Mouse (Mus musculus) hindbrain, embryonic 10.5 days (tissue): ENCODE results near the gene Ppm1m. TPM values are rescaled to one million over a fixed set of nuclear protein-coding genes. Genes with fewer than 3 reads are reported as not detected.
A peak's percentile ranks its signal among the peaks of the same experiment; 100 is the strongest.

Experiments
- DNase-seq: peaks from one replicate; pipeline ENCODE4 v3.0.0-alpha.2; 2017; ENCODE audit warnings: low spot score
- H3K27ac ChIP-seq: fragments of 300-500 bp; sonication (generic); 2 replicates; pipeline ENCODE4 v1.5.1; 2016; ENCODE audit warnings: mild to moderate bottlenecking, moderate library complexity
- H3K27me3 ChIP-seq: fragments of 300-500 bp; sonication (generic); 2 replicates; pipeline ENCODE4 v1.6.1; 2016; ENCODE audit warnings: mild to moderate bottlenecking; ENCODE audit not compliant: poor library complexity, insufficient read depth, severe bottlenecking
- H3K36me3 ChIP-seq: fragments of 300-500 bp; sonication (generic); 2 replicates; pipeline ENCODE4 v1.6.1; 2016; ENCODE audit warnings: mild to moderate bottlenecking, moderate library complexity
- H3K4me1 ChIP-seq: fragments of 300-500 bp; sonication (generic); replicated peaks from 2 replicates; pipeline ENCODE4 v1.6.1; 2016; ENCODE audit warnings: mild to moderate bottlenecking
- H3K4me3 ChIP-seq: fragments of 300-500 bp; sonication (generic); 2 replicates; pipeline ENCODE4 v1.5.1; 2016; ENCODE audit warnings: mild to moderate bottlenecking, moderate library complexity
- H3K9me3 ChIP-seq: fragments of 300-500 bp; sonication (generic); 2 replicates; pipeline ENCODE4 v1.6.1; 2016; ENCODE audit warnings: mild to moderate bottlenecking, moderate library complexity
- WGBS: fragments of 180-500 bp; shearing (Covaris S2); methylation state at CpG from one replicate; pipeline ENCODE4 v1.1.7; 2016; 5-methylcytosine and 5-hydroxymethylcytosine counted together
- polyA plus RNA-seq: library from polyadenylated mRNA; unstranded; fragments of >200 nt; fragmentation: Nextera tagmentation; extraction: Ambion mirVana; gene quantifications from 2 replicates; pipeline ENCODE4 v1.2.1, GENCODE M21; 2016

The Ppm1m gene
- polyA plus RNA-seq, 1 experiment from 2014 or later: 47.3 TPM

DNA sequence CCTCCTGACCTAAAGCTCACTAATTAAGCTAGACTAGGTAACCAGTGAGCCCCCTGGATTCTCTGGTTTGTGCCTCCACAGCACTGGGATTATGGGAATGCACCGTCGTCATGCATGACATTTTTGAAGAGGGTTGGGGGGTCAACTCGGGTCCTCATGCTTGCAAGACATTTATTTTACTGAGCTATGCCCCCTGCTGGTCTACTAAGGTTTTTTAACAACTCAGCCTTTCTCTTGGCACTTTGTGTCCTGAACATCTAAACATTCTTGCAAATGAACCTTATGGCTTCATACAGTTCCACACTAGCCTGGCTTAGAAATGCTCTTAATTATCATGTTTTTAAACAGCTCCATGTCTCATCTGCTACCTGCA lies 31.2 kb upstream of the Ppm1m start:
- Histone ChIP-seq H3K4me1 (peaks cover 14% of the 10 kb centered on the region), H3K4me3 (no peak overlapping the region), H3K27ac (no peak overlapping the region), H3K27me3 (peaks cover 17% of the 10 kb centered on the region), H3K9me3 (no peaks in the 10 kb centered on the region), H3K36me3 (peaks cover 35% of the 10 kb centered on the region)
- 61% methylated on average over 3 of the region's 3 CpGs for WGBS
- DNase-seq: no peak

DNA sequence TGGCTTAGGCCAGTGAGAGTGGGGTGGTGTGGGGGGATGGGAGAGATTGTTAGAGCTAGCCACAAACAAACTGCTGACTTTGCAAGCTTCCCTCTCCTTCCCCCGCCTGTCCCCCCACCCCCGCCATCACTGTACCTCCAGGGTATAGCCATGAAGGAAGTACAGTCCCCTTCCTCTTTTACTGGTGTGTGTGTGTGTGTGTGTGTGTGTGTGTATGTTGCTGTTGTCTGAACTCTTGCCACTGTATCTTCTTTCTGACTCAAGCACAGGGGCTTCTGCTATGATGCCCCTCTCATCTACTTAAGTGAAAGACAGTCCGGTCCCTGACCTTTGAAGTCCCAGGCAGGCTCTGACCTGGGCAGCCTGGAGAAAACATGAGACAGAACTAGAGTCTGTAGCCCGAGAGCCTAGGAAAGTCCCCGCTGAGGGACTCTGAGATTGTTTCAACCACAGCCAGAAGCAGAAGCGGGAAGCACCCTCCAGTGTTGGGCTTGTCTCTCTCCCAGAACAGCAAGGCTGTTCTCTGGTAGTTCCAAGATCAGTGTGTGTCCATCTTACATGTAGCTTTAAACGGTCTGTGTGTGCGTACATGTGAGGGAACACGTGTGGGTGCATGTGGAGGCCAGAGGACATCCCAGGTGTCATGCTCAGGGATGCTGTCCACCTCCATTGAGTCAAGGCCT lies 30.6 kb upstream of the Ppm1m start:
- Histone ChIP-seq H3K36me3 (peaks cover 29% of the 10 kb centered on the region), H3K4me3 (no peak overlapping the region), H3K27ac (no peak overlapping the region), H3K27me3 (peaks cover 22% of the 10 kb centered on the region), H3K9me3 (no peaks in the 10 kb centered on the region), H3K4me1 (peaks cover 19% of the 10 kb centered on the region)
- no peak for DNase-seq
- WGBS: 82% methylated on average over 9 of the region's 9 CpGs

DNA sequence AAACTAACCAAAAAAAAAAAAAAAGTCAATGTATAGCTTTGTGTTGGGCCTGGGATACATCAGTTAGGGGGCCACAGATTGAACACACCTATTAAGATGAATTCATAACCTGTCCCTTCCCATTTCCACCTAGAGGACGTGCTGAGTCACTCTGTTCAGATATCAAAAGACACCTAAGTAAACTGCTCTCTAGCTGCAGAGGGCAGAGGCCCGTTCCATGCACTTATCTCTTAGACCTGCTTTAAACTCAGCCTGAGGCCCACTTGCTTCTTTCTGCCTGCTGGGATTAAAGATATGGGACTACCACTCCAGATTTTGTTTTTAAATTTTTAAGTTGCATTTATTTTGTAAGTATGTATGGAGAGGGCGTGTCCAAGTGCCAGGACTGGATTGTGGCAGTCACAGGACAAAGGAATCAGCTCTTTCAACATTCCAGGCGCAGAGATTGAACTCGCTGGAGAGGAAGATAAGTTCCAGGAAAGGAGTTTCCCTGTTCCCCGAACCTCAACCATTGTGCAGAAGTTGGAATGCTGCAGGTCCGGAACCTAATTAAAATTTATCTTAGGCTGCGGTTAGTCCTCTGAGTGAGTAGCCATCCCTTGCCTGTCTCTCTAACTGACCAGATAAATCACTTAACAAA lies 28.4 kb upstream of the Ppm1m start:
- Histone ChIP-seq H3K9me3 (no peaks in the 10 kb centered on the region), H3K27ac (no peak overlapping the region), H3K4me3 (no peak overlapping the region), H3K36me3 (peaks cover 7% of the 10 kb centered on the region), H3K4me1 (peaks cover 19% of the 10 kb centered on the region), H3K27me3 (peaks cover 38% of the 10 kb centered on the region)
- WGBS: 77% methylated on average over 8 of the region's 8 CpGs
- DNase-seq: no peak

DNA sequence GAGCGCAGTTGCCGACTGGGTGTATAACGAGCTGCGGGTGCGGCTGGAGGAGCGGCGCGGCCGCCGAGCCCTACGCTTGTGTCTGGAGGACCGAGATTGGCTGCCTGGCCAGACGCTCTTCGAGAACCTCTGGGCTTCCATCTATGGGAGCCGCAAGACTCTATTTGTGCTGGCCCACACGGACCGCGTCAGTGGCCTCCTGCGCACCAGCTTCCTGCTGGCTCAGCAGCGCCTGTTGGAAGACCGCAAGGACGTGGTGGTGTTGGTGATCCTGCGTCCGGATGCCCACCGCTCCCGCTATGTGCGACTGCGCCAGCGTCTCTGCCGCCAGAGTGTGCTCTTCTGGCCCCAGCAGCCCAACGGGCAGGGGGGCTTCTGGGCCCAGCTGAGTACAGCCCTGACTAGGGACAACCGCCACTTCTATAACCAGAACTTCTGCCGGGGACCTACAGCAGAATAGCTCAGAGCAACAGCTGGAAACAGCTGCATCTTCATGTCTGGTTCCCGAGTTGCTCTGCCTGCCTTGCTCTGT lies 26.7 kb upstream of the Ppm1m start:
- no peaks in the 10 kb centered on the region for H3K36me3 ChIP-seq
- H3K4me1 ChIP-seq: peaks cover 19% of the 10 kb centered on the region
- peak overlapping the region; percentile 79 for H3K27ac ChIP-seq
- peak overlapping the region; percentile 53 for H3K4me3 ChIP-seq
- peaks cover 38% of the 10 kb centered on the region for H3K27me3 ChIP-seq
- 9% methylated on average over 34 of the region's 34 CpGs for WGBS
- no peaks in the 10 kb centered on the region for H3K9me3 ChIP-seq
- peak; percentile 58 for DNase-seq

DNA sequence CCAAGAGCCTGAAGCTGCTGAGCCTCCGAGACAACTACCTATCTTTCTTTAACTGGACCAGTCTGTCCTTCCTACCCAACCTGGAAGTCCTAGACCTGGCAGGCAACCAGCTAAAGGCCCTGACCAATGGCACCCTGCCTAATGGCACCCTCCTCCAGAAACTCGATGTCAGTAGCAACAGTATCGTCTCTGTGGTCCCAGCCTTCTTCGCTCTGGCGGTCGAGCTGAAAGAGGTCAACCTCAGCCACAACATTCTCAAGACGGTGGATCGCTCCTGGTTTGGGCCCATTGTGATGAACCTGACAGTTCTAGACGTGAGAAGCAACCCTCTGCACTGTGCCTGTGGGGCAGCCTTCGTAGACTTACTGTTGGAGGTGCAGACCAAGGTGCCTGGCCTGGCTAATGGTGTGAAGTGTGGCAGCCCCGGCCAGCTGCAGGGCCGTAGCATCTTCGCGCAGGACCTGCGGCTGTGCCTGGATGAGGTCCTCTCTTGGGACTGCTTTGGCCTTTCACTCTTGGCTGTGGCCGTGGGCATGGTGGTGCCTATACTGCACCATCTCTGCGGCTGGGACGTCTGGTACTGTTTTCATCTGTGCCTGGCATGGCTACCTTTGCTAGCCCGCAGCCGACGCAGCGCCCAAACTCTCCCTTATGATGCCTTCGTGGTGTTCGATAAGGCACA lies 26.1 kb upstream of the Ppm1m start:
- 62% methylated on average over 24 of the region's 24 CpGs for WGBS
- H3K4me3 ChIP-seq: peak overlapping the region; percentile 53
- H3K4me1 ChIP-seq: peaks cover 19% of the 10 kb centered on the region
- peaks cover 38% of the 10 kb centered on the region for H3K27me3 ChIP-seq
- no peaks in the 10 kb centered on the region for H3K36me3 ChIP-seq
- DNase-seq: no peak
- H3K27ac ChIP-seq: peak overlapping the region; percentile 79
- H3K9me3 ChIP-seq: no peaks in the 10 kb centered on the region

DNA sequence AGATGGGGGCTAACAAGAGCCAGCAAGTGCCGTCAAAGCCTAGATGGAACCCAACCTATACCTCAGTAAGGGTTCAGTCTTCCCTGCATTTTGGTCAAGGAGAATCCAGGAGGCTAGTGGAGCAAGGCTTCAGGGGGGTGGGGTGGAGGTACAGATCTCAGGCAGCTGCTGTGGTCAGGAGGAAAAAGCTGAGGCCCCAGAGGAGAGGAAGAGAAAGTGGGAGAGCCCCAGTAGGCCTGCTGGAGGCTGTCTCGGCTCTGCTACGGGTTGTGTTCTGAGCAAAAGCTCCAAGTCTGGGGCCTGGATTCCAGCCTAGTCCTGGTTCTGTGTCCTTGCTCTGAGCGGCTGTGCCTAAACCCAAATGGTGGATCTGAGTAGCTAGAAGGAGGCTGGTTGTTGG lies 23.4 kb upstream of the Ppm1m start:
- no peak overlapping the region for H3K27ac ChIP-seq
- WGBS: 87% methylated on average over 4 of the region's 4 CpGs
- peaks cover 38% of the 10 kb centered on the region for H3K27me3 ChIP-seq
- peaks cover 19% of the 10 kb centered on the region for H3K4me1 ChIP-seq
- H3K36me3 ChIP-seq: no peaks in the 10 kb centered on the region
- H3K4me3 ChIP-seq: no peak overlapping the region
- no peaks in the 10 kb centered on the region for H3K9me3 ChIP-seq
- no peak for DNase-seq

DNA sequence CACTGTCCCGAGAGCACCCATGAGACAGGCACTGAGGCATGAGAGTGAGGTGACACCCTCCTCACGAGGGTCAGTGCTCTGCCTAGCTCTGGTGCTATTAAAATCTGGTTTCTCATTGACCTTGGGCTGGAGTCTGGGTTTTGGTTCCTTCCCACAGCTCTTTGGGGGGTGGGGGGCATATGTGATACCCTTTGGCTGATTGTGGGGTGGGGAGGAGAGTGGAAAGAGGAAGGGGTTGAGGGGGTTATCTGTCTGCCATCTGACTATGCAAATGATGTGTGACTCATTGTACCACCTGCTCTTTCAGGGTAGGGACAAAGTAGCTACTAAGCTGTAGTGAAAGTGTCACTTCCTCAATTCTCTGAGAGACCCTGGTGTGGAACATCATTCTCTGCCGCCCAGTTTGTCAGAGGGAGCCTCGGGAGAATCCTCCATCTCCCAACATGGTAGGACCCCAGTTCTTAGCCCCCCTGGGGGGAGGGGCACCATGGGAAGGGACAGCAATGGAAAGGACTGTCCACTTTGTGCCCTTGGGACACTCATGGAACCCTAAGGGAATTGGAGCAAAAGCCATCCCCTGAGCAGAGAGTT lies 22.8 kb upstream of the Ppm1m start, which contains the start of gene Tlr9:
Gene Tlr9, plus strand, starts transcription at position 338 of the 591 bp plus-strand sequence.
- WGBS: 77% methylated on average over 4 of the region's 4 CpGs
- peaks cover 19% of the 10 kb centered on the region for H3K4me1 ChIP-seq
- DNase-seq: no peak
- H3K9me3 ChIP-seq: no peaks in the 10 kb centered on the region
- no peak within 1 kb of the TSS for H3K27ac ChIP-seq
- H3K4me3 ChIP-seq: no peak within 1 kb of the TSS
- no peaks in the 10 kb centered on the region for H3K36me3 ChIP-seq
- H3K27me3 ChIP-seq: peaks cover 37% of the 10 kb centered on the region

DNA sequence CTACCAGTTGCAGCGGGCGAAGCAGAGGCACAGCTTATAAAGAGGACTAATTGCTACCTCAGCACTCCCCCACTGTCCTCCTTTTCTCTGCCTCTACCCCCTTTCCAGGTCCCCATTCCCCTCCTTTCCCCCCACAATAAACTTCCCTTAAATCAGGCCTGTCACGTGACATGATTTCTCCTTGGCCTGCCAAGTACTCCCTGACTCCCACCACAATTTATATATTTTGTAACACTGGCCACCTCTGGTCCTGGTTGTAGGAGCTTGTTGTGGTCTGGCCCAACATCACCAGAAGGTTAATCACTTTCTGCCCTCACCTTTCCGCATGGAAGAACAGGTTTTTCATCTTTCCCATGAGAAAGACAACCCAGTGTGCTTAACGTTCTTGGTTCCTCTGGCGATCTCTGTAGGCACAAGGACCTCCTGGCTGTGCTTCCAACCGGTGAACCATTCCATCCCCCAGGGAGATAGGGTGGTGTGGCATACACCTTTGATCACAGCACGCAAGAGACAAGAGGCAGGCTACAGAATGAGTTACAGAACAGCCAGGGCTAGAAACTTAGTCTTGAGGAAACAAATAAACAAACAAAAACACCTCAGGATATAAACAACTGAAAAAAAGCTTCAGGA lies 21.5 kb upstream of the Ppm1m start:
- Histone ChIP-seq H3K36me3 (no peaks in the 10 kb centered on the region), H3K27me3 (peaks cover 24% of the 10 kb centered on the region), H3K27ac (no peak overlapping the region), H3K4me1 (peaks cover 8% of the 10 kb centered on the region), H3K9me3 (no peaks in the 10 kb centered on the region), H3K4me3 (no peak overlapping the region)
- DNase-seq: no peak
- WGBS: 71% methylated on average over 8 of the region's 8 CpGs

DNA sequence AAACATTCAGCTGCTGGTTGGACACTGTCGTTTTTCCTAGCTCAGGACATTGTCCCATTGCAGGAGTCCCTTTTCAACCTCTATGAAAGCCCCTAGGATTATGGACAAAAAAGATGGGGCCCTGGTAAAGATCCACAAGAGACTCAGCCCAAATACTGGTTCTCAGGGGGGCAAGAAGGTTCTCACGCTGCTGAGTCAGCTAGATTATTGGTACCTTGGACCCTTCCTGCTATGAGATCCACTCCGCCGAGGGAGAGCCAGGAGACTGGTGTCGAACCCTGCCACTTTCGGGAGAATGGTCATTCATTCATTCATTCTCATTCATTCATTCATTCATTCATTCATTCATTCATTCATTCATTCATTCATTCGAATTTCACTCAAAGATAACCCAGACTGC lies 17.4 kb upstream of the Ppm1m start:
- peaks cover 6% of the 10 kb centered on the region for H3K4me1 ChIP-seq
- no peaks in the 10 kb centered on the region for H3K9me3 ChIP-seq
- H3K27me3 ChIP-seq: no peaks in the 10 kb centered on the region
- peaks cover 35% of the 10 kb centered on the region for H3K36me3 ChIP-seq
- no peak for DNase-seq
- H3K27ac ChIP-seq: no peak overlapping the region
- 89% methylated on average over 7 of the region's 7 CpGs for WGBS
- H3K4me3 ChIP-seq: no peak overlapping the region

DNA sequence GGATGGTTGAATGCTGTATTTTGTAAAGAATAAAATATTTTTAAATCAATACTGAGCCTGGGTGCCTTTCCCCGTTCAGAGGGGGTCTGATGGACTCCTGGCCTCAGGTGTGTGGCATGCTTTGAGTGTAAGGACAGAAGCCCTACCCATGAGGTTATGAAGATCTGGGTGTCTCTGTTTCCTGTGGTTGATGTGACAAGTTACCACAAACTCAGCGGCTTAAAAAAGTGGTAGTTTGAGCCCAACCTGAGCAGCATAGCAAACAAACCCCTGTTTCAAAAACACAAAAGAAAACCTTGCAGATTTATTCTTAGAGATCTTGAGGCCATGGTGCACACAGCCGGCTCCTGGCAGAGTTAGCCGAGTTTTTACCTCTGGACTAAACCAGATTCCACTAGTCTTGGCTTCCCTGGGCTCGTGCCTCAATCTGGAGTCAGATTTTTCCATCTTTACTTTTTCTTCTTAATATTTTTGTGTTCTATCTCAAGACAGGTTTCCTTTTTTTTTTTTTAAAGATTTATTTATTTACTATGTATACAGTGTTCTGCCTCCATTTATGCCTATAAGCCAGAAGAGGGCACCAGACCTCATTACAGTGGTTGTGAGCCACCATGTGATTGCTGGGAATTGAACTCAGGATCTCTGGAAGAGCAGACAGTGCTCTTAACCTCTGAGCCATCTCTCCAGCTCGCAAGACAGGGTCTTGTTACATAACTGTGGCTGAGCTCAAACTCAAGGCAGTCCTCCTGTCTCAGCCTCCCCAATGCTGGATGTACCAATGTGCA lies 16.0 kb upstream of the Ppm1m start:
- peaks cover 38% of the 10 kb centered on the region for H3K36me3 ChIP-seq
- H3K4me1 ChIP-seq: peaks cover 18% of the 10 kb centered on the region
- H3K4me3 ChIP-seq: no peak overlapping the region
- 85% methylated on average over 6 of the region's 6 CpGs for WGBS
- H3K27ac ChIP-seq: no peak overlapping the region
- no peaks in the 10 kb centered on the region for H3K9me3 ChIP-seq
- DNase-seq: no peak
- no peaks in the 10 kb centered on the region for H3K27me3 ChIP-seq

DNA sequence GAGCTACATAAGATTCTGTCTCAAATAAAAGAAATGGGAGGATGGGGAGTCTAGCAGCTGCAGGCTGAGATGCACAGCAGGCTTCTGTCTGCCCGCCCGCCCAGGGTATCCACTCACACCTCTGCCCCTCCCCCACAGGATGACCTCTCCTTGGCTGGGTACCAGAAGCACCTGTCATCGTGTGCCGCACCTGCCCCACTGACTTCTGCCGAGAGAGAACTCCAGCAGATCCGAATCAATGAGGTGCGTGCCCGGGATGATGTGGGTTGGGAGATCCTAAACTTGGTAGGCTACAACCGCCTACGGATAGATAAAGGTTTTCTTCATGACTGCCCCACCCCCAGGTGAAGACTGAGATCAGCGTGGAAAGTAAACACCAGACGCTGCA lies 13.0 kb upstream of the Ppm1m start:
- no peak for DNase-seq
- H3K27ac ChIP-seq: no peak overlapping the region
- 85% methylated on average over 12 of the region's 12 CpGs for WGBS
- H3K27me3 ChIP-seq: no peaks in the 10 kb centered on the region
- peaks cover 18% of the 10 kb centered on the region for H3K4me1 ChIP-seq
- H3K4me3 ChIP-seq: no peak overlapping the region
- H3K36me3 ChIP-seq: peaks cover 48% of the 10 kb centered on the region
- no peaks in the 10 kb centered on the region for H3K9me3 ChIP-seq
